Mouse (Mus musculus) urinary bladder, postnatal 25 days (tissue): ENCODE measurements around the gene Trim16.

Source experiments
- DNase-seq: peaks from one replicate; pipeline ENCODE4 v3.0.0; 2022; ENCODE audit warnings: low spot score

Gene Trim16

DNA sequence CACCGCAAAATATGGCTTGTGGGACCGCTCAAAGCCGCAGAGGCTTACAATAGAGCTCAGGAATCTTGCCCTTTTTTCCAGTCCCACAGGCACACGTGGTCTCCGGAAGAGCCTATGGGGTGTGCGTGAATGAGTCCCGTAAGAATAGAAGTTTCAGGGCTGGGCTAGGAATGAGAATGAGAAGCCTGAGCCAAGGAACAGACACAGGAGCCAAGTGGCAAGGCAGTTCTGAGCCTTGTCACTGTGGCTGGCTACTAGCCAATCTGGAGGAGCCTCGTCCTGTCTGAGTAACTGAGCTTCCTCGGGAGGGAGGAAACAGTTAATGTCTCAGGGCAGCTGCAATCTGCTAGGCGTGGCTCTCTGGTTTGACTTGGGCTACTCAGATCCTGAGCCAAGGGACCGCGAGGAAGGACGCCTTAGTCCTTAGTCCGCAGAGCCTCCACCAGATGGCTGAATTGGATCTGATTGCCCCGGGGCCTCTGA, at the start of gene Trim16:
TSS of gene Trim16 (plus strand) at position 173 of the 483 bp plus-strand sequence.
- DNase-seq = peak; percentile 77

DNA sequence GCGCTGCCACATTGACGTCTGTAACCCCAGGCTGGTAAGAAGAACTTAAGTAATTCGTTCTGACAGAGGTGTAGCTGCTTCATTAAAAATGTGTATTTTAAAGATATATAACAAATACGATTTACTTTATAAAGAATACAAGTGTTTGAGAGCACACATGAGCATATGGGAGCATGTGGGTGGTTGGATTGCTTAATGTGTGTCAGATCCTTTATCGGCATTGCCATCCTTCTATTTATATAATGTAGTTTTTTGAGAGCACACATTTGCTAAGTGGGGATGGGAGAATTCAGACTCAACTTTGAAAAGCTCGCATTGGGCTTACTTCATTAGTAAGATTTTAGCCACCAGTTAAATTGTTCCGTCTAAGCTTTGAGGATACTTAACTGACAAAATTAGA, 43.5 kb upstream of the Trim16 start:
- DNase-seq = no peak

DNA sequence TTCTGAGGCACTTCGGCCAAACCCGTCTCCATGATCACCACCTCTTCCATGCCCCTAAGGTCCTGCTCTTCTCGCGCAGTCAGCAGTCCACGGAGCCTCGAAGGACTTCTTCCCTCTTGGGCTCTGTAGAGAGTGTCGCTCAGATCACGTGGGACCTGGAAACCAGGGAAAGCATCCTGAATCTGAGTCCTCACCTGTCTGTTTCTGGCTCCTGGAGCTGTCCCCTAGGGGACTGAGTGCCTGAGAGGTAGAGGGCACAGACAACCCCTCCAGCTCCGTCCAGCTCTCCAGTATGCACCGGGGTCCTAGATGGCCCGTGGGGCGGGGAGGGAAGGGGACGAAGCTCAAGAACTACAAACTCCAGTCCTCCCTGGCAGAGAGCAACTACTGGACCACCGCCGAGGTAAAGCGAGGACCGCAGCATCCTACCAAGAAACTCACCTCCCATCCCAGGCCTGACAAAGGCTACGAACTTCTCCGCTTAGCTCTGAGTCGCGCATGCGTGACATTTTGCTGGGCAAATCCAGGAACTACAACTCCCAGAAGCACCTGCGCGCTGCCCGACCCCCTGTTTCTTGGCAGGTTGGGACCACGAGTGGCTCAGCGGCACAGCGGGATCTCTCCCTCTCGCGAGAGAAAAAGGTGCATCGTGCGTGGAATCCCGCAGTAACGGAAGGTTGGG, 31.0 kb upstream of the Trim16 start, which contains the start of gene Zfp286:
TSS of gene Zfp286 (minus strand) at position 528 of the 682 bp plus-strand sequence.
- DNase-seq = peak; percentile 66

DNA sequence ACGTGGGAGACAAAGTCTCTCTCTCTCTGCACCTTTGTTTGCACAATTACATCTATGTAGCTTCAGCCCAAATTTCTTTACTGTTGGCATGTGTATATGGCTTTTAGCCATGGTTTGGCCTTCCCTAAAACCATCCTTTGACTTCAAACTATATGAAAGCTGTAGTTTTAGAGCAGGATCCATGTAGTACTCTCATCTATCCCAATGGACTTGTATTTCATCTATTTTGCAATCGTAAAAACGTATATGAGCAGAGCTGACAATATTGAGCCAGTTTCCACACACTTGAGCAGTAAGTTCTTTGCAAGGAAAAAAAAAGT, 30.5 kb upstream of the Trim16 start:
- no peak for DNase-seq

DNA sequence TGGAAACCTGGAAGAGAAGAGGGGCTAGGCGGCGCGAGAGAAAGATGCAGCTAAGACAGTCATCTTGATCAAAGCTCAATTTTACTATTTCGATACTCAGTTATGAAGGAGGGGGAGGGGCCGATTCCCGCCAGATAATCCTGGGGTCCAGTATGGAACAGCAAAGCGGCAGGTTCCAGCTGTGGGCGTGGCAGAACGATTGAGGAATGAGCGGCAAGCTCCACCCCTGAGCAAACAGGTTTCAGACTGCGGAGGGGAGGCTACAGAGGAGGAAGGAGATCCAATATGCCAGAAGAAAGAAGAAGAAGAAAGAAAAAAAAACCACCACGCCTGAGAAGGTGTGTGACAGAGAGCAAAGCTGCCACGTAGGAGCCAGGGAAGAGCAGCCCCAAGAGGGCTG, 15.9 kb upstream of the Trim16 start:
- no peak for DNase-seq

DNA sequence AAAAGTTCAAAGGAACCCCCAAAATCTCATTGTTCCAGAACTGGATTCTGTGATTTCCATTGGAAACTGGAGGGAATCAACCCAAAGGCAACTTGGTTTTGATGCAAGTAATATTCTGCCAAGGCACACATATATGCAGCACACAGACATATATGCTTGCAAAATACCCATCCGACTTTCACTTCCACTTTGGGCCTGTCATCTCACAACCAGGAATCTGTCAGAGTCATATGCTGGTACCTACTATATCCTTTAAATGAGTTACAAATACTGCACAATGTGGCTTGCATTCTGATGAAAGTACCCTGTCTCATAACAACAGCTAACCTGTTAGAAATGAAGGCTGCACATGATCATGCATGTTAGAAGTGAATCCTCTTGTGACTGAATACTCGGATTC, 12.1 kb upstream of the Trim16 start:
- no peak for DNase-seq

DNA sequence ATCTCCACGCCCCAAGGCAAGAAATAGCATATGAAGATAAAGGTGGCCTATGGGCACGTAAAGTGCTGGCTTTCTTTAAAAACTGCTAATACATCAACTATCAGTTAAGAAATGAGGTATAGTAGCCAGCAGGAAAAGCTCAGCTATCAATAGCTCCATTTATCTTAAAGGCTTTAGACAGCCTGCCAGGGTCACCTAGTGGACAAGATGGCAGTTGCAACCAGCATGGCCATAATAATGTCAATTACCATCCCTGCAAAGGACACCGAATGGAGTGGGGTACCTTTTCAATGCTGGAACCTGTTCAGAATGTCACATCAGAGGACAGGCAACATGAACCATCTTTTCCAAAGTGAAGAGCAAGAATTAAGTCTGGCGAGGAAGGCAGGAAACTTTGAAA, 10.8 kb upstream of the Trim16 start:
- no peak for DNase-seq

DNA sequence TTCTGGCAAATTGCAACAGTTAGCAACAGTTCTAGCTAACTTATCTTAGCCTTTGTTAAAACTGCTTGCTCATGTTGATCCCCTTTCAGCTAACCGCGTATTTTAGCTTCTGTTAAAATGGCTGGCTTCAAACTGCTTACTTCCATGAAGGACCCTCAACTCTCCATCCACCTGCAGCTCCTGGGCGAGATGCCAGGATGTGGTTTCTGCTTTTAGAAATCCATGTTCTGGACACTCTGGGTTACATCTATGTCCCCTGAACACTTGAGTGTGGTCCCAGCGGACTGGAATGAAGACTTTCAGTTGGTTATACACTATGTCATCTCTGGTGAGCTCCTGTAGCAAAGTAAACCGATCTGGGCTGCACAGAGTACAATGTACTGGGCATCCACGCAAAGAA, 7.8 kb upstream of the Trim16 start:
- no peak for DNase-seq

DNA sequence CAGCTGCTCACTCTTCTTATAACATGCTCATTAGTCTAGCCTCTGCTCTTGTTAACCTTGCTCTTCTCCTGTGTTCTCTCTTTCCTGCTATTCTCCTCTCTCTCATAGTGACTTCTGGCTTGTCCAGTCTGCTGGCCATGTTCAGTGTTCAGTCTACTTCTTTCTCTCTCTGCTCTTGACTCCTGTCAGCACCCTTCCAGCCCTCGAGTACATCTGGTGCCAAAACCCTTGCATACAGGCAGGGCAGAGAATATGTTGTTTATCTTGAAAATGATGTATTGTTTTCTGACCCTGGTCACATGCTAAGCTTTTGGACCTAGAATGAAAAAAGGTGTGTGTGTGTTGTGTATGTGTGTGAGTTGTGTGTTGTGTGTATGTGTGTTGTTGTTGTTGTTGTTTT, 6.5 kb upstream of the Trim16 start:
- no peak for DNase-seq

DNA sequence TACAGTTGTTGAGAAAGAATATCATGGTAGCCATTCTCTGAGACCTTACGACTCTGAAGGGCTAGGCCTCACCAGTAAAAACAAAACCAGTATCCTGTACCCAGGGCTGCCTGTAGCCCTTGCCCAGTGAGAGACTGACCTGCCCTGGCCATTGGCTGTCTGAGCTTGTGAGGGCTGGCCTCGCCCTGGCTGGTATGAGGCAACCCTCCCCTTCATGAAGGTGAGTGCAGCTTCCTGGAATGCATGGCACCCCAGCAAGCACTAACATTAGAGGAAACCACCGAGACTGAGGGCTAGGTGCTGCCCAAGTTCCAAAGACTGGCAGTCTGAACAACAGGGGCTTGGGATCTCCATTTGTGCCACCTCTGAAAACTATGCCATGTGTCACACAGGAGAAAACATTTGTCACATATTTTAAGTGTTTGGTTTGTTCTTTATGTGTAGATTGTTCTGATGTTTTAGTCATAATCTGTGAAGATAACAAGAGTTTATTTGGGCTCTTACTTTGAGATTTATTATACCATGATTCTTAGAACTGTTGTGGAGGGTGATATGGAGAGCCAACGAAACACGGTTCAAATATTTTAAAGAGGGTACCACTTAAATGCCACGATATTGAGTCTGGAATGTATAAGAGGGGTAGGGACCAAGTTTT, 5.9 kb upstream of the Trim16 start:
- no peak for DNase-seq

DNA sequence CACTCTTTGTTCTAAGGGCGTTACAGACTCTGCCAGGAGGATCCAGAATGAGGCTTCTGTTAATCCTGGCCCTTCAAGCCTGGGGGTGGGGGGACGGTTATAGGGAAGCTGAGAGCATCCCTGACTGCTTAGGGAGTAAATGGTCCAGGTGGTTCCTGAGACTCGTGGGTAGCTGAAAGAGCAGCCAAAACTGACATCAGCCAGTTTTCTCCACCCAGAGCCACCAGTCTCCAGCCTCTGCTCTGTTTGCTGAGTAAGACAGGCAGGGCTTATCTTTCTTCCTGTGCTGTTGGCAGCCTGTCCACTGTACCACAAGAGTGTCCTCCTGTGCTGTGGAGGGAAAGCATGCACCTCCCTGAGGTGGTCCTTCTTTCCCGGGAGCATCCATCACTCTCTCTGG, 5.4 kb upstream of the Trim16 start:
- DNase-seq = no peak

DNA sequence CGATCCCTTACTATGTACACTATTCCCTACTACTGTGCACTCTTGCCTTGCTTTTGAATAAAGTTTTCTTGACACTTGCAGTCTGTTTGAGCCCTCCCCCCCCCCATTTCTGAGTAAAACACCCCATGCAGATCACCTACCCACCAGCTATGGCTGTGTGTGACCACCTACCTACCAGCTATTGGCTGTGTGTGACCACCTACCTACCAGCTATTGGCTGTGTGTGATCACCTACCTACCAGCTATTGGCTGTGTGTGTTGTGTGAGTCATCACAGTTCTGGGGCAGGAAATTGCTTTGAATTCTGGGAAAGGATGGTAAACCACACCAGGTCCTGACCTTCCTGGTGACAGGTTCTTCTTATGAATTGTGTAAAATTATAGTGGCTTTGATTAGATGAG, 4.6 kb upstream of the Trim16 start:
- DNase-seq = no peak

DNA sequence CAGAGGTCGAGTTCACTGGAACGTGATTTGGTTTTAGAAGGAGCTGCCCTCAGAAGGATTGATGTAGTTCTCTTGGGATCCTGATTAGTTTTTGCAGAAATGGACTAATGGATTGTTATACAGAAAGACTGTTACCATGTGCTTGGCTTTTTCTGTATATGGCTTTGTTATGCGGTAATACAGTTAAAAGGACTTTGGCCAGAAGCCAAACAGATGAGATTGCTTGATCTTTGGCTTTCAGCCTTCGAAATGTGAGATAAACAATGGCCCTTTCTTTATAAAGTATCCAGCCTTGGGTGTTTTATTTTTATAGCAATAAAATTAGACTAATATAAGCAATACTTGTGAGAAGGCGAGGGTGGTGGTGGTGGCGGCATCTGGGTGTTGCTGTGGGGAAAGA, 3.4 kb upstream of the Trim16 start:
- no peak for DNase-seq

DNA sequence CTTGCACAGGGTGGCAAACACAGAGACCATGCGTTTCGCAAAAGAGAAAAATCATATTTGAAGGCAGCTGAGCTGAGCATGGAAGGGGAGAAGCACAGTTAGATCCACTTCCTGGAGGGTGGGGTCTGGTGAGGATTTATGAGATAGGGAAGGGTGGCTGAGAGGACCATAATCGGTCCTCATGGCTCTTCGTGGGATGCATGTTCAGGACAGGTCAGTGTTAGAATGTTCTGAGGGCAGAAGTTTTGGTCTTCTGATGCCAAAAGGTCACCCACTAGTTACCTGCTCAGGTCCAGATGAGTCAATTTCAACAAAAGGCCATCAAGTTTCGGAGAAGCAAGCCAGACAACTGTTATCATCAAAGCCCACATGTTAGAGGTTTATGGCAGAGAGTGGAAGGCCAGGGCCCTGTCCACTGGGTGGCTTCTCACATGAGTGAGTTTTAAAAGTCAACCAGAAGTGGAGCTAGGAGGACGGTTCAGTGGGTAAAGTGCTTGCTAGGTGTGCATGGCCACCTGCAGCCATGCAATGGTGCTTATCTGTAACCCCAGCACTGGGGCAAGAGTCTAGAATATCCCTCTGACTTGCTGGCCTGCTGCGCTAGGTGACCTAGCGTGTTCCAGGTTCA, 858 bp upstream of the Trim16 start:
- DNase-seq = no peak

DNA sequence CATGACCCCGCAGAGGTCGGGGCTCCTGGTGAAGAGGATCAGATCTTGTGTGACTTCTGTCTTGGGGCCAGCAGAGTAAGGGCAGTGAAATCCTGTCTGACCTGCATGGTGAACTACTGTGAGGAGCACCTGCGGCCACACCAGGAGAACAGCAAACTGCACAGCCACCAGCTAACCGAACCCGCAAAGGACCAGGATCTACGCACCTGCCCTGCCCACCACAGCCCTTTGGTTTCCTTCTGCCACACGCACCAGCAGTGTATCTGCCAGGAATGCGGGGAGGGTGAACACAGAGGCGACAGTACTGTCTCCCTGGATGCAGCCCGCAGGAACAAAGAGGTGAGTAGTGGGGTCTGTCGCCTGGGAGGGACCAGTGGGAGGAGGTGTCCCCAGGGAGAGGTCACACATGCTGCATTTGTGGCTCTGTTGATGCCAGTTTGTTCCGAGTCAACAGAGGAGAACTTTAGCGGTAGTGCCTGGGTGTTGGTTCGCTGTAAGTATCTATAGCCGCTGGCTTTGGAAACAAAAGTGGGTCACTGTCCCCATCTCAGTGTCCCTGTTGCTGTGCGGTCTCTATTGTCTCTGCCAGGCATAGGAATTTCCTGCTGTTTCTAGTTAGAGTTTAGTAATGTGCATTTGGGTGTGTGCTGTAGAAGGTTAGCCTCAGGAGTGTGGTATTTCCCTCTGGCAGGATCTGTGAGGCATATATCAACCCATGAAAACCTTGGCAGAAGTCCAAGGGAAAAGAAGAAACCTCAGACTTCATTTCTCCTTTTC, 818 bp downstream of the Trim16 start:
- DNase-seq = no peak

DNA sequence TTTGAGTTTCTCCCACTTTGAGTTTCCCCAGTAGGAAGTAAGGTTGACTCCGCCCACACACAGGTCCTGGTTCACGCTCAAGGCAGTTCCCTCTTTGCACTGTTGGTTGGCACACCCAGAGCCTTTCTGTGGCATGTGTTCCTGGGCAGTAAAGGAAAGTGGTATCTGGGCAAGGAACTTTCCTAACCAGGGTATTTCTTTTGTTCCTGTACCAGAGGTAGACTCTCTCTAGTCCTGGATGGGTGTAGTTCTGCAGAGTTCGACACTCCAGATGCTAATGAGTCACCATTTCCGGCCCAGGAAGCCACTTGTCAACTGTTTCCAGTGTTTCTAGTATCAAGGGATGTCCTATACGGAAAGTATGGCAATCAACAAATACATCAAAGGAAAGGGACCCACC, 1.9 kb downstream of the Trim16 start:
- peak; percentile 39 for DNase-seq

DNA sequence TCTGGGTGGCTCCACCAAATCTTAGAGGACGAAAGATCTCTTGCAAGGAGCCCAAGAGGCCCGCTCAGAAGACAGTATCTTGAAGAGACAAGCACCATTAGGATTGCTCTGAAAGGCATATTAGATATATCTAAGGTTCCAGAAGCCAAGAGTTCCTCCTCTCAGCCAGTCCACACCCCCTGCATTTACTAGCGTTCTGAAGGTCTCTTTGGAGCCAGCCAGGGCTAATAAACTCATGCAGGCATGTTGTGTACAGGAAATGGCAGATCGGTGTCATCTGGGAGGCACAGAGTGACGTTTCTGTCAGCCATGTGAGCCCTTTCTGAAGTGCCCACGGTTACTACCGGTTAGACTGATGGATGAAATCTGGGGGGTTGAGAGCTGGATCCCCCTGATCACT, 4.2 kb downstream of the Trim16 start:
- DNase-seq = no peak

DNA sequence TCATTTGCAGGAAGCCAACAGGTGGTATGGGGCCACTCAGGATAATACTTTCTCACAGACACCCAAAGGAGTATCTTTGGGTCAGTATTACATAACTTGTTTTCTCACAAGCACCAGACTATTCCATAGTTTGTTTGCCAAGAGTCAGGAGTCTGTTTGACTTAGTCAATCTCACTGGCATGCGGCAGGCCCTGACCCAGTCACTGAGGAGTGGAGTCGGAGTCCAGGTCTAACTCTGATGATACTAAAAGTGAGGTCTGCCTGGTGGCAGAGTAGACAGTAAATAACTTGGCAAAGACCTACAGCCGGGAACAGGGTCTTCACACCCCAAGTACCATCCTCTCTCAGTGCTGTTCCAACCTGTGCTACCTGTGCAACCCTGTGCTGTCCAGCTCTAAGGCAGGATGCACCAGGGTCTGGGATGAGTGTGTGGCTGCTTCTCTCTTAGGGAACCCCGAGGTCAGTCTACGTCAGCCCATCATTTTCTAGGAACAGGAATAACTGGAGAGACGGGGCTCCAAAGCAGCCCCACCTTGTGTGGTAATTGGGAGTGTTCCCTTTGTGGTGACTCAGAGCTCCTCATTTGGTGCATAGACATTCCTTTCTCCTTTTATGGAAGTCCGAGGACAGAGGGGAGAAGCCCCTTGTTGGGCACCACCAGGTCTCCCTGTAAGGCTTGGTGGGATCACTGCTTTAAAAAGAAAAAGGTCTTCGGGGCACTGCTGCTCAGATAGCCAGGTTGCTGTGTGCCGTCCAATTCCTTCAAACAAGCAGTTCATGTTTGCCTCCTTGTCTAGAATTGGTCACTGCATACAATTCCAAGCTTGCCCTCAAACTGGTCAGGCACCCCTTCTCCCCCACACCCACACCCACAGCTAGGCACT, 5.4 kb downstream of the Trim16 start:
- DNase-seq = peak; percentile 26

DNA sequence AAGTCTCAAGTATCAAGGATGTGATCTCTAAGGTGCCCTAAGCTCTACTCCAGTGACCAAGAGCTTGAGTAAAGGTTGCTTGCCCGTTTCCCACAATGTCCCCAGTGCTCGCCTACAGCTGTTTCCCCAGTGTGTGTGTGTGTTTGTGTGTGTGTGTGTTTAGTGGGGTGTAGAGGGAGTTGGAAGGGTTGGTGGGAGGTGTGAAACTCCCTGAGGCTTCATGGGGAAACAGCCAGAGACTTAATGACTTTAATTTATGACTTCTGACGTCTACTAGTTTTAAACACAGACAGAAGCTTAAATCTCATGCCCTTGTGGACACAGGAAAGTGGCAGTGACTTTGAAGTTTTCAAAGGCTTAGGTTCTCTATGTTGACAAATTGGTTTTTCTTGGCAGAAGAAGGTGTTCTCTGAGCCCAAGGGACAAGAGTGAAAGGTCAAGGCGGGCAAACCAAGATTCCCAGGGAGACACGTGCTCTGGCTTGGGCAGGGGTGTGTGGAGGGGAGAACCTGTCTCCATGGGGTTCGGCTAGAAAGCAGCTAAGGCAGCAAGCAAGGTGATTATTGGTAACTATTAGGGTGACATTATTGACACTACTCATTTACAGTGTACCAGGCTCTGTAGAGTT, 6.2 kb downstream of the Trim16 start:
- peak; percentile 27 for DNase-seq

DNA sequence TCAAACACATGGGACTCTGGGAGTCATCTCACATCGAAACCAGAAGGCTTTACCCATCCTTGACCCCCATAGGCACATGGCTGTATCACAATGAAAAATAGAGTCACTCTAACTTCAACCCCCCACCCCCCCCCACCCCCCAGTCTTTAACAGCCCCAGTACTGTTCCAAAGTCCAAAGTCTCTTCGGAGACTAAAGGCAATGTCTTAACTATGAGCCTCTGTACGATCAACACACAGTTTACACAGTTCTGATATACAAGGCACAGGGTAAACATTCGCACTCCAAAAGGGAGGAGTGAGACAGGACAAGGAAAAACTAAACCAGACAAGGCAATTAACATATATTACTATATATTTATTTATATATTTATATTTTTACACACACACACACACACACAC, 7.1 kb downstream of the Trim16 start:
- no peak for DNase-seq

DNA sequence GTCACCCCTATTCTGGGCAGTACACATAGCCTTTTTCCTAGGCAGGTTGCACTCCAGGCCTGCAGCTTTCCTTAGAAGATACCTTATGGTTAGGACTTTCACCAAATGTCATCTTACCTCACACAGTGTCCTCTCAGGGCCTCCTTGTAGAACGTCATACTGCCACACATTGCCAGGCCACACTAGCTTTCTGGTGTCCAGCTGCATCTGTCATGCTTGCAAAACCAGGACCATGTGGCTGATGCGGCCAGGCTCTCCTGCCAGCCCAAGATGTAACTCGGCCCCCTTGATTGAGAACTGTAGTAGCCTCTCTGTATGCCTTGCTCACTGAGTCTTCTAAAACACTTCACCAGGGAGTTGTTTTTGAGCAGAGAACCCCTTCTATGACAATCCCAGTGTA, 7.9 kb downstream of the Trim16 start:
- DNase-seq = no peak
